Mouse (Mus musculus) liver, embryonic 13.5 days (tissue): Measurements from ENCODE around the gene Olfr1378. TPM values are rescaled to one million over a fixed set of nuclear protein-coding genes. Genes with fewer than 3 reads are reported as not detected.

Source experiments
- ATAC-seq: fragments of 200-750 bp; cut with Nextera tagmentation; 2 replicates; pipeline ENCODE4 v1.8.0; 2017; ENCODE audit warnings: low read depth, mild to moderate bottlenecking, moderate number of reproducible peaks, moderate library complexity
- DNase-seq: peaks from one replicate; pipeline ENCODE4 v3.0.0; 2022
- H3K27ac ChIP-seq: fragments of 300-500 bp; sonication (generic); 2 replicates; pipeline ENCODE4 v1.5.1; 2015; ENCODE audit warnings: moderate library complexity, mild to moderate bottlenecking, inconsistent platforms
- H3K27me3 ChIP-seq: fragments of 300-500 bp; sonication (generic); 2 replicates; pipeline ENCODE4 v1.6.1; 2015; ENCODE audit warnings: mild to moderate bottlenecking, inconsistent platforms
- H3K36me3 ChIP-seq: fragments of 300-500 bp; sonication (generic); 2 replicates; pipeline ENCODE4 v1.6.1; 2015; ENCODE audit warnings: mild to moderate bottlenecking, inconsistent platforms
- H3K4me1 ChIP-seq: fragments of 300-500 bp; sonication (generic); replicated peaks from 2 replicates; pipeline ENCODE4 v1.6.1; 2015; ENCODE audit warnings: inconsistent platforms
- H3K4me2 ChIP-seq: fragments of 300-500 bp; sonication (generic); 2 replicates; pipeline ENCODE4 v1.6.1; 2015; ENCODE audit warnings: inconsistent platforms, mild to moderate bottlenecking, moderate library complexity
- H3K4me3 ChIP-seq: fragments of 300-500 bp; sonication (generic); replicated peaks from 2 replicates; pipeline ENCODE4 v1.5.1; 2015; ENCODE audit warnings: mild to moderate bottlenecking, inconsistent platforms
- H3K9ac ChIP-seq: fragments of 300-500 bp; sonication (generic); 2 replicates; pipeline ENCODE4 v1.6.1; 2015; ENCODE audit warnings: mild to moderate bottlenecking, inconsistent platforms
- H3K9me3 ChIP-seq: fragments of 300-500 bp; sonication (generic); replicated peaks from 2 replicates; pipeline ENCODE4 v1.6.1; 2016; ENCODE audit warnings: inconsistent platforms
- WGBS: fragments of 180-500 bp; shearing (Covaris S2); methylation state at CpG from one replicate; pipeline ENCODE4 v1.1.7; 2015; ENCODE audit not compliant: insufficient replicate concordance; 5-methylcytosine and 5-hydroxymethylcytosine counted together
- polyA plus RNA-seq: library from polyadenylated mRNA; unstranded; fragments of >200 nt; fragmentation: Nextera tagmentation; extraction: Ambion mirVana; gene quantifications from 2 replicates; pipeline ENCODE4 v1.2.1, GENCODE M21; 2015

Olfr1378 gene
- polyA plus RNA-seq, 1 experiment from 2014 or later = not detected

DNA sequence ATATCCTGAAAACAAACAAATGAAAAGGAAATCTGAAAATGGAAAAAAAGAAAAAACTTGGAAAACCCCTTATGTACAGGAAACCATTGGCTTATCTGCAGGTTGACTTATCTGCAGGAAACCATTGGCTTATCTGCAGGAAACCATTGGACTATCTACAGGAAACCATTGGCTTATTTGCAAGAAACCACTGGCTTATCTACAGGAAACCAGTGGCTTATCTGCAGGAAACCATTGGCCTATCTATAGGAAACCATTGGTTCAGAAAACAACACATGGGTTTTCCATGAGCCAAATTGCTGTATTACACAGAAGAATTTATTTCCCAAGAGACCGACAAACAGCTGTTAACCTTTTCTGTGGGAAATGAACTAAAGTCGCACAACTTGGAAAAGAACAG, 1.4 kb upstream of the Olfr1378 start:
- Histone ChIP-seq H3K9ac (no peak overlapping the region), H3K4me3 (no peak overlapping the region), H3K9me3 (0 out of 2 replicates have a peak, but pooled peaks cover 2% of the 10 kb centered on the region), H3K4me1 (no peaks in the 10 kb centered on the region), H3K36me3 (no peaks in the 10 kb centered on the region), H3K27me3 (no peaks in the 10 kb centered on the region), H3K4me2 (no peak overlapping the region), H3K27ac (no peak overlapping the region)
- DNase-seq (no peak), ATAC-seq (no peak)
- 33% methylated on average over 2 of the region's 2 CpGs for WGBS

DNA sequence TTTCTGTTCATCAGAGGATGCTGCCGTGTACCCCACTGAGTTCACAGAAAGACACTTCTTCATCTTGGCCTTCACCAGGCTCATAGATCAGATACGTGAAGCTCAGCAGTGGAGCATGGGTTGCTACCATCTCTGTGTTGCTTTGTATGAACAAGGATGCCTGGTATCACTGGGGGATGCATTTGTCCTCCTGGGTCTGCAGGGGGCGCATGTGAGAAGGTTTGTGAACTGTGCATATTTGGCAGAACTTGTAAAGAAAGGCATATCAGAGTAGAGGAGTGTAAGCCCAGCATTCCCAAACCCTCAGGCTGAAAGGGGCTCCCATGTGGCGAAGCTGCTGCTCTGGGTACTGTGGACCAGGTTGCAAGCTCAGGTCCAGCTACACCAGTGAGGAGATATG, 10.9 kb downstream of the Olfr1378 start:
- Histone ChIP-seq H3K27ac (no peak overlapping the region), H3K27me3 (no peaks in the 10 kb centered on the region), H3K4me2 (no peak overlapping the region), H3K9me3 (no peaks in the 10 kb centered on the region), H3K4me1 (no peaks in the 10 kb centered on the region), H3K4me3 (no peak overlapping the region), H3K36me3 (no peaks in the 10 kb centered on the region), H3K9ac (no peak overlapping the region)
- no peak for DNase-seq
- ATAC-seq = no peak
- 57% methylated on average over 4 of the region's 4 CpGs for WGBS

DNA sequence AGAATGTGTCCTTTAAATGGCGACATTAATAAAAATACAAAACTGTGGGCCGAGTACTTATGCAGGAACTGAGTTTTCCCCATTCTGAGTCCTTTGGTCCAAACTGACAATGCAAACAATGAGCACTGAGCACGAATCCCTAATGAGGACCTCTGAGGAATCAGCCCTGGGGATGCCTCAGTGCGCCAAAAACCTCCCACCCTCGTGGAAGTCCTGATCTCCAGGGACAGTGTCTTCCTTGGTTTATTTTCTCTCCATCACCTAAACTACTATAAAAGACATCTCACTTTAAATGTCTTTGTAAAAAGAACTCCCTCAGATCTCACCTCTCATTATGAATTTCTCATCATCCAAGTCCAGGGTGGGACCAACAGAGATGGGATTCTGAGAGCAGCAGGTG, 15.3 kb downstream of the Olfr1378 start, which contains the start of gene Olfr1377:
Olfr1377 (plus strand) TSS at position 301 of the 400 bp plus-strand sequence.
- DNase-seq = no peak
- Histone ChIP-seq H3K27me3 (no peaks in the 10 kb centered on the region), H3K36me3 (no peaks in the 10 kb centered on the region), H3K4me2 (no peak within 1 kb of the TSS), H3K4me3 (no peak within 1 kb of the TSS), H3K27ac (no peak within 1 kb of the TSS), H3K9me3 (no peaks in the 10 kb centered on the region), H3K9ac (no peak within 1 kb of the TSS), H3K4me1 (no peaks in the 10 kb centered on the region)
- ATAC-seq = no peak
- 57% methylated on average over 5 of the region's 5 CpGs for WGBS

DNA sequence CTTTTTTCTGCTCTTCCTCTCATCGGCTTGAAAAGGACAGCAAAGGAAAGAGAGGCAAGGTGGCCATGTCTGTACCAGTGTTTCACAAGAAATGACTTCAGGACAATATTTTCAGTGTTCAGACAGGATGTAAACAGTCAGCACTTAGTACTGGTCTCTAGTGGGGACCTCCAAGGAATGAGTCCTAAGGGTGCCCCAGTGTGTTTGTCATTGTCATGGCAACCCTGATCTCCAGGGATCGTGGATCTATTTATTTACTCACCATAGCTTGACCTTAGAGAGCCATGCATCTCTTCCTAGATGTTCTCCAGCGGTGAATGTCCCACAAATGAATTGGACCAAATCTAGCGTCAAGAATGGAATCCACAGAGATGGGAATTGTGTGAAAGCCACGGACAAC, 37.0 kb downstream of the Olfr1378 start, which contains the start of gene Olfr51:
Olfr51 (plus strand) TSS at position 301 of the 400 bp plus-strand sequence.
- H3K27me3 ChIP-seq = no peaks in the 10 kb centered on the region
- H3K27ac ChIP-seq = no peak within 1 kb of the TSS
- ATAC-seq = no peak
- H3K4me2 ChIP-seq = no peak within 1 kb of the TSS
- no peak within 1 kb of the TSS for H3K9ac ChIP-seq
- H3K36me3 ChIP-seq = no peaks in the 10 kb centered on the region
- H3K4me1 ChIP-seq = no peaks in the 10 kb centered on the region
- no peaks in the 10 kb centered on the region for H3K9me3 ChIP-seq
- DNase-seq = no peak
- 51% methylated on average over 5 of the region's 5 CpGs for WGBS
- H3K4me3 ChIP-seq = no peak within 1 kb of the TSS

DNA sequence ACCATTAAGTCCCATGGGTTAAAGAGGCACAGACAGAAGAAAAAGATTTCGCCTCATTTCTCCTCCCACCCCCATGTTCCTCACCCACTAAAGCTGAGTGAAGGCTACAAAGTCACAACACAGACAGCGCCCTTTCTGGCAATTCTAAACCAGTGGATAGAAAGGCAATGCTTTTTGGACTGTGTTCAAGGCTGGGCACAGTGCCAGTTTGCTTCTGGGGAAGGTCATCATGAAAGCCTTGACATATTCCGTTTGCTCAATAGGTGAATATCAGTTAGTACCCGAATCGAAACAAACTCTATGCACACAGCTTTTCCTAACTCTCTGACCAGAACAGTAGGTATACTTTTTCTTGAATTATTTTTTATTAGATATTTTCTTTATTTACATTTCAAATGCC, 45.5 kb downstream of the Olfr1378 start:
- H3K4me3 ChIP-seq = no peak overlapping the region
- no peaks in the 10 kb centered on the region for H3K4me1 ChIP-seq
- H3K36me3 ChIP-seq = no peaks in the 10 kb centered on the region
- ATAC-seq (no peak), DNase-seq (no peak)
- H3K4me2 ChIP-seq = no peak overlapping the region
- 59% methylated on average over 5 of the region's 5 CpGs for WGBS
- no peaks in the 10 kb centered on the region for H3K27me3 ChIP-seq
- no peak overlapping the region for H3K9ac ChIP-seq
- H3K9me3 ChIP-seq = no peaks in the 10 kb centered on the region
- no peak overlapping the region for H3K27ac ChIP-seq

DNA sequence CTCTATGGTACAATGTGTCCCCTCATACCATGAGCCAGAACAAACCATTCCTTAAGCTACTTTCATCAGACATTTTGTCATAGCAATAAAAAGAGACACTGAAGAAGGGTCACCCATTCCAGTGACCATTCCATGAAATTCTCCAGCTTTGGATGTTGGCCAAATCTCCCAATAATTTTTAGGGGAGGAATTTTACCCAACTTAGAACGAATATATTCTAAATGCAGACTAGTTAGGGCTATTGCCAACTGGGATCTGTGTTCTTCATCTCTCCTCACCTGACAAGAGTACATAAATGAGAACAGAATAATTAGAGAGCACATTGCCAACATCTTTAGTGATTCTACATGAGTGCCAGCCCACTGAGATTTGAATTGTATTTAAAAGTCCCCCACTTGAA, 47.6 kb downstream of the Olfr1378 start, which contains the start of gene Olfr54:
Olfr54 (plus strand) TSS at position 301 of the 400 bp plus-strand sequence.
- WGBS = 39% methylated on average over 1 of the region's 1 CpGs
- Histone ChIP-seq H3K27me3 (no peaks in the 10 kb centered on the region), H3K4me1 (no peaks in the 10 kb centered on the region), H3K4me2 (no peak within 1 kb of the TSS), H3K4me3 (no peak within 1 kb of the TSS), H3K27ac (no peak within 1 kb of the TSS), H3K9ac (no peak within 1 kb of the TSS), H3K9me3 (no peaks in the 10 kb centered on the region), H3K36me3 (no peaks in the 10 kb centered on the region)
- DNase-seq = no peak
- ATAC-seq = no peak

DNA sequence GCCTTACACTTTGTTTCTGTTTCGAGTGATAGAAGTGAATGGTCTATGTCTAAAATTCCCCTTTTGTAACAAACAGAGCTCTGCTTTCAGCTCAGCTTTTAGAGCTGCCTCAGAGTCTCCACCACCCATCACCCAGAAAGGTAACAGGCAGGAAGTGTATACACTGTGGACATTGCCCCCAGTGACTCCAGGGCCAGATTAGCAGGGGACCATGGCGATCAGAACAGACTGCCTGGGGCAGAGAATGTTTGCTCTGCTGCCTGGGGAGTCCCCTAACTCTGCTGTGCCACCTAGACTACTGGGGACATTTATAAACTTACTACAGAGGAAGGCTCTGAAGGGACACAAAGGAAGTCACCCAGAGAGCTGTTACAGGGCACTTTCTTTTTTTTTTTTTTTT, 50.0 kb downstream of the Olfr1378 start:
- H3K4me3 ChIP-seq = no peak overlapping the region
- DNase-seq (no peak), ATAC-seq (peak; percentile 81)
- H3K9ac ChIP-seq = no peak overlapping the region
- H3K4me2 ChIP-seq = no peak overlapping the region
- no peaks in the 10 kb centered on the region for H3K4me1 ChIP-seq
- 34% methylated on average over 2 of the region's 2 CpGs for WGBS
- H3K9me3 ChIP-seq = no peaks in the 10 kb centered on the region
- H3K27me3 ChIP-seq = no peaks in the 10 kb centered on the region
- H3K36me3 ChIP-seq = no peaks in the 10 kb centered on the region
- H3K27ac ChIP-seq = no peak overlapping the region; the same call in 1 of the 2 replicates

Other genes with a start within 250 kb of the Olfr1378 start
- 1.7 TPM in 2 replicates for gene Zfp354c, start 138.8 kb upstream of the Olfr1378 start, polyA plus RNA-seq
- 0.07 TPM in 2 replicates for gene Zfp879, start 125.0 kb upstream of the Olfr1378 start, polyA plus RNA-seq
- 0.03 TPM in 1 of 2 replicates, not detected in the other for gene Grm6, start 115.8 kb upstream of the Olfr1378 start, polyA plus RNA-seq
- gene Zfp454, start 78.9 kb upstream of the Olfr1378 start, polyA plus RNA-seq = 0.37 and 0.70 TPM in 2 replicates
- gene Zfp2, start 50.4 kb upstream of the Olfr1378 start, polyA plus RNA-seq = 3.1 and 3.2 TPM in 2 replicates
- 0.10 and 0.20 TPM in 2 replicates for gene Zfp354b, start 34.9 kb upstream of the Olfr1378 start, polyA plus RNA-seq
- not detected in 2 replicates for gene 4933414I15Rik, start 22.8 kb upstream of the Olfr1378 start, polyA plus RNA-seq
- not detected in 2 replicates for gene Prop1, start 12.8 kb upstream of the Olfr1378 start, polyA plus RNA-seq
- gene Olfr1377, start 15.4 kb downstream of the Olfr1378 start, polyA plus RNA-seq = not detected in 2 replicates
- not detected in 2 replicates for gene Olfr51, start 37.1 kb downstream of the Olfr1378 start, polyA plus RNA-seq
- not detected in 2 replicates for gene Olfr54, start 47.7 kb downstream of the Olfr1378 start, polyA plus RNA-seq
- not detected in 2 replicates for gene Olfr1375, start 81.6 kb downstream of the Olfr1378 start, polyA plus RNA-seq
- gene Zfp354a, start 92.7 kb downstream of the Olfr1378 start, polyA plus RNA-seq = 1.5 and 2.1 TPM in 2 replicates